Mouse (Mus musculus) embryonic facial prominence, embryonic 15.5 days (tissue): ENCODE data around the gene Sipa1l2. TPM values are rescaled to one million over a fixed set of nuclear protein-coding genes. Genes with fewer than 3 reads are reported as not detected.

Experiments used
- ATAC-seq: fragments of 200-750 bp; cut with Nextera tagmentation; 2 replicates; pipeline ENCODE4 v1.8.0; 2017; ENCODE audit warnings: low read depth, moderate TSS enrichment; ENCODE audit not compliant: insufficient number of reproducible peaks, low FRiP score, low TSS enrichment
- H3K27ac ChIP-seq: fragments of 300-500 bp; sonication (generic); replicated peaks from 2 replicates; pipeline ENCODE4 v1.5.1; 2015; ENCODE audit warnings: mild to moderate bottlenecking, inconsistent platforms
- H3K27me3 ChIP-seq: fragments of 300-500 bp; sonication (generic); 2 replicates; pipeline ENCODE4 v1.6.1; 2015; ENCODE audit warnings: inconsistent platforms
- H3K36me3 ChIP-seq: fragments of 300-500 bp; sonication (generic); 2 replicates; pipeline ENCODE4 v1.6.1; 2015; ENCODE audit warnings: mild to moderate bottlenecking, inconsistent platforms
- H3K4me1 ChIP-seq: fragments of 300-500 bp; sonication (generic); 2 replicates; pipeline ENCODE4 v1.6.1; 2015; ENCODE audit warnings: inconsistent platforms
- H3K4me2 ChIP-seq: fragments of 300-500 bp; sonication (generic); replicated peaks from 2 replicates; pipeline ENCODE4 v1.6.1; 2015; ENCODE audit warnings: mild to moderate bottlenecking, inconsistent platforms
- H3K4me3 ChIP-seq: fragments of 300-500 bp; sonication (generic); replicated peaks from 2 replicates; pipeline ENCODE4 v1.5.1; 2015; ENCODE audit warnings: mild to moderate bottlenecking, inconsistent platforms
- H3K9ac ChIP-seq: fragments of 300-500 bp; sonication (generic); 2 replicates; pipeline ENCODE4 v1.6.1; 2015; ENCODE audit warnings: inconsistent platforms
- H3K9me3 ChIP-seq: fragments of 300-500 bp; sonication (generic); replicated peaks from 2 replicates; pipeline ENCODE4 v1.6.1; 2016; ENCODE audit warnings: inconsistent platforms
- WGBS: fragments of 180-500 bp; shearing (Covaris S2); methylation state at CpG from one replicate; pipeline ENCODE4 v1.1.7; 2015; 5-methylcytosine and 5-hydroxymethylcytosine counted together
- polyA plus RNA-seq: library from polyadenylated mRNA; unstranded; fragments of >200 nt; fragmentation: Nextera tagmentation; extraction: Ambion mirVana; gene quantifications from 2 replicates; pipeline ENCODE4 v1.2.1, GENCODE M21; 2015

Sipa1l2 gene
- polyA plus RNA-seq, 1 experiment from 2014 or later, result 12.6 TPM

DNA sequence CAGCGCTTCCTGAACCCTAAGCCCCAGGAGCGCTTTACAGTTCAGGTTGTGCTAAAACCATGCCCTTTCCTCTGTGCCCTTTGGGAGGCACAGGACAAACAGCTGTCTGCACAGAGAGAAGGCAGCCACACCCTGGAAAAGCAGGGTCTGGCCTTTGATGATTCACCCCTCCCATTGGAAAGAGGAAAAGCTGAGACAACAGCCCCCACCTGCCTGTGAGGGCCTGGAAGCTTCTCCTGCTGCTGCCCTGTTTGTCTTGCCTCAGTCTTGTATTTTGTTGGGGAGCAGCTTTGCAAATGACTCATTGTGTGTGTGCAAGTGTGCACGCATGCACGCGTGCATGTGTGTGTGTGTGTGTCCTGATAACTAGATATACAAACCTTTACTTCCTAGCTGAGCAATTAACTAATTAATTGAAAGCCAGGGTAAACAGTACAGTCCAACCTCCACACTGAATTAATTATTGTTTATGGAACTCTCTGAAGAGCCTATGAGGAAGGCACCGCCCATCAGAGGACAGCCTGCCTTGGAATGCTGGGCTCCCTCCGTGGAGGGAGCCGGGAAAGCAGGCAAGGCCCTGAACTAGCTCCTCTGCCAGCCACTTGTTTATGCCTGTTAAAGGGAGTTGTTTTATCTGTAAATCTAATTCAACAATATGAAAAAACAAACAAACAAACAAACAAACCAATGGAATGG, 35.4 kb upstream of the Sipa1l2 start:
- Histone ChIP-seq H3K4me1 (peaks cover 10% of the 10 kb centered on the region), H3K4me2 (no peak overlapping the region), H3K36me3 (no peaks in the 10 kb centered on the region), H3K27ac (0 out of 2 replicates have a peak overlapping the region, but pooled peaks have one; percentile 1), H3K27me3 (no peaks in the 10 kb centered on the region), H3K9ac (no peak overlapping the region), H3K4me3 (no peak overlapping the region), H3K9me3 (no peaks in the 10 kb centered on the region)
- WGBS, result 62% methylated on average over 8 of the region's 8 CpGs
- no peak for ATAC-seq

DNA sequence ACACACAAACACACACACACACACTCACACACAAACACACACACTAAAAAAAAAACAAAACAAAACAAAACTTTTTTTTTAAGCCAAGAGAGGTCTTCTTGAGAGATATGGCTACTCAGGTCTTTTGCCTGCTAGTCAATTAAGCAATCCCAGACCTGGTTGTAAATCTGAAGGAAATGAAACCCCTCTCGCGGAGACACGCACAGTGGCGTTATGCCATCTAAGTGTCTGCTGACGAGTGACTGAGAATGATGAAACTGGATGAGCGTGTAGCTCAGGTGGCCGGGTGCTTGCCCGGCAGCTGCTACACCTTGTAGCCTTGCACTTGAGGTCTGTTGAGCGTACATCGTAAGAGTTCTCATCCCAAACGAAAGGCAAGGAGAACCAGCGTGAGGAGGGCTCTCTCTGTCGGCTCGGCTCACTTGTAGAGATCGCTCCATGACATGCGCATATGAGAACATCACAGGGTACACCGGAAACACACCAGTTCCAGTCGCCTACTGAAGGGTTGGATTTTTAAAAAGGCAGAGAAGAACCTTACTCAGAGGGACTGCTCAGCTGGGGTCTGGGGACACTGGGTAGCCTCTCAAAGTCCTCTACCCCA, 34.7 kb upstream of the Sipa1l2 start:
- Histone ChIP-seq H3K27ac (0 out of 2 replicates have a peak overlapping the region, but pooled peaks have one; percentile 1), H3K4me2 (no peak overlapping the region), H3K4me3 (no peak overlapping the region), H3K27me3 (no peaks in the 10 kb centered on the region), H3K9me3 (no peaks in the 10 kb centered on the region), H3K4me1 (peaks cover 10% of the 10 kb centered on the region), H3K36me3 (no peaks in the 10 kb centered on the region), H3K9ac (no peak overlapping the region)
- ATAC-seq, result no peak
- 82% methylated on average over 18 of the region's 18 CpGs for WGBS

DNA sequence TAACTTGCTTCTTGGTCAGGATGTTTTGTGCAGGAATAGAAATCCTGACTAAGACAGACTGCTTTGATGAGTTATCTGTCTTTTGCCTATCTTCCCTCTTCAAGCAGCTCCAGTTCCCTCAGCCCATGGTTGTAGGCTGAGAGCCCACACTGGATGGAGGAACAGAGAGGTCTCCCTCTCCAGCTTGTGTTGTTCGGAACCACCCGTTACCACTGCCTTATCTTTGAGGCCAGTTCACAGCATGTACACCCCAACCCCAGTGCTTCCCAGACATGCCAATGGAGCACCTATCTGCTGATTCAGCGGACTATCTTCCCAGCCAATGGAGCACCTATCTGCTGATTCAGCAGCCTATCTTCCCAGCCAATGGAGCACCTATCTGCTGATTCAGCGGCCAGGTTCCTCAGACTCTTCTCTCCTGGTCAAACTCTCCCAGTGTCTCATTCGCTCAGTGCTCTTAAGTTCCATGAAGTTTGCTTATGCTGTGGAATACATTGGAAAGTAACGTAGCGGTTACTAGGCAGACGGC, 33.8 kb upstream of the Sipa1l2 start:
- Histone ChIP-seq H3K9me3 (no peaks in the 10 kb centered on the region), H3K36me3 (no peaks in the 10 kb centered on the region), H3K27me3 (no peaks in the 10 kb centered on the region), H3K4me2 (no peak overlapping the region), H3K4me3 (no peak overlapping the region), H3K27ac (no peak overlapping the region), H3K4me1 (peaks cover 10% of the 10 kb centered on the region), H3K9ac (no peak overlapping the region)
- no peak for ATAC-seq
- 90% methylated on average over 8 of the region's 8 CpGs for WGBS

- no peak overlapping the region for H3K9ac ChIP-seq
- H3K27me3 ChIP-seq, result no peaks in the 10 kb centered on the region
- H3K4me3 ChIP-seq, result no peak overlapping the region
- WGBS, result 61% methylated on average over 12 of the region's 12 CpGs
- peaks cover 17% of the 10 kb centered on the region for H3K4me1 ChIP-seq
- H3K4me2 ChIP-seq, result no peak overlapping the region
- ATAC-seq, result no peak
- no peaks in the 10 kb centered on the region for H3K9me3 ChIP-seq
- no peaks in the 10 kb centered on the region for H3K36me3 ChIP-seq
- no peak overlapping the region for H3K27ac ChIP-seq
These were observed 30.6 kb upstream of the Sipa1l2 start for GRCm38 (mm10) chr8:125600033-125600686.

- no peak overlapping the region for H3K9ac ChIP-seq
- ATAC-seq, result no peak; the same call in 1 of the 2 replicates
- peaks cover 11% of the 10 kb centered on the region; the same call in 1 of the 2 replicates for H3K4me1 ChIP-seq
- peak overlapping the region; percentile 44; the same call in 1 of the 2 replicates for H3K27ac ChIP-seq
- H3K36me3 ChIP-seq, result no peaks in the 10 kb centered on the region
- H3K4me3 ChIP-seq, result no peak overlapping the region
- H3K9me3 ChIP-seq, result no peaks in the 10 kb centered on the region
- H3K27me3 ChIP-seq, result no peaks in the 10 kb centered on the region
- WGBS, result 25% methylated on average over 17 of the region's 17 CpGs
- peak overlapping the region; percentile 27; the same call in 1 of the 2 replicates for H3K4me2 ChIP-seq
These were observed 26.2 kb upstream of the Sipa1l2 start for GRCm38 (mm10) chr8:125595571-125596508.

DNA sequence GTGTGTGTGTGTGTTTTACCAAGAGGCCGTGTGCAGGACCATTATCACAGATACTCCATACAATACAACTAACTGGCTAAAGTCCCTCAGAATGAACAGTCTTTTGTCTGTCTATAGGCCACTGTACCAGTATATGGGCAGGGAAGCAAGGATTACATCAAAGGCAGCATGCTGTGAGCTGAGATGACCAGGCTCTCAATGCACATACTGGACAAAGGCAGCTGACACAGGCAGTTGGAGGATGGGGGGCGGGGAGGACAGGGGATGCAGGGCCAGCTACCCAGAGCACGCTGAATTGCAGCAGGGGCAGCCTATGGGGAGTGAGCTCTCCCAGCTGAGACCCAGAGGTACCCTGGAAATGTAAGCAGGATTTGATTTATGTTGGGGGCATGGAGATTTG, 20.8 kb upstream of the Sipa1l2 start:
- Histone ChIP-seq H3K9me3 (no peaks in the 10 kb centered on the region), H3K27ac (no peak overlapping the region), H3K4me2 (no peak overlapping the region), H3K36me3 (no peaks in the 10 kb centered on the region), H3K4me1 (peaks cover under 1% of the 10 kb centered on the region; the same call in 1 of the 2 replicates), H3K27me3 (no peaks in the 10 kb centered on the region), H3K4me3 (no peak overlapping the region), H3K9ac (no peak overlapping the region)
- no peak for ATAC-seq
- 69% methylated on average over 3 of the region's 3 CpGs for WGBS

DNA sequence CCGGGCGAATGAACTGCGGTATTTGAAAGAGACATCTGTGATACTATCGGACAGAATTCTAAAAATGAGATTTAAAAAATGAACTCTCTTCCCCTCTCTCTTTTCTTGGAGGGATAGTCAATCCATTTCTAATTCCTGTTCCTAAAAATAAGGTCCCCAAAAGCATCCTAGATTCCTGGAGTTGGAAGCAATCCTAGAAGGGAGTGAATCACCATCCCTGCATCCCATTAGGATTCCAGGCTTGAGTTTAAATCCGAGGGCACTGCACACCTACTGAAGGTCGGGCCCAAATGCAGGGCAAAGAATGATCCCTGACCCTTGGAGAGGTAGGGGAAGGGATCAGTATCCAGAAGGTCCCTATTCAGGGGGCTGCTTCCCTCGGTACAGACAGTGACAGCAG, 17.0 kb upstream of the Sipa1l2 start:
- Histone ChIP-seq H3K9ac (no peak overlapping the region), H3K4me1 (no peaks in the 10 kb centered on the region; the same call in 1 of the 2 replicates), H3K9me3 (no peaks in the 10 kb centered on the region), H3K27ac (no peak overlapping the region), H3K4me3 (no peak overlapping the region), H3K27me3 (no peaks in the 10 kb centered on the region), H3K4me2 (no peak overlapping the region), H3K36me3 (no peaks in the 10 kb centered on the region)
- WGBS, result 69% methylated on average over 7 of the region's 7 CpGs
- no peak for ATAC-seq

GRCm38 (mm10) chr8:125584276-125584675, 14.7 kb upstream of the Sipa1l2 start:
- Histone ChIP-seq H3K4me2 (no peak overlapping the region), H3K4me3 (no peak overlapping the region), H3K36me3 (no peaks in the 10 kb centered on the region), H3K4me1 (no peaks in the 10 kb centered on the region), H3K27ac (no peak overlapping the region), H3K27me3 (no peaks in the 10 kb centered on the region), H3K9ac (no peak overlapping the region), H3K9me3 (no peaks in the 10 kb centered on the region)
- 63% methylated on average over 3 of the region's 3 CpGs for WGBS
- ATAC-seq, result 0 out of 2 replicates have a peak, but pooled peaks have one; percentile 47

- ATAC-seq, result no peak
- H3K4me1 ChIP-seq, result no peaks in the 10 kb centered on the region
- H3K36me3 ChIP-seq, result no peaks in the 10 kb centered on the region
- no peak overlapping the region for H3K9ac ChIP-seq
- H3K4me2 ChIP-seq, result no peak overlapping the region
- no peaks in the 10 kb centered on the region for H3K27me3 ChIP-seq
- 78% methylated on average over 5 of the region's 5 CpGs for WGBS
- no peaks in the 10 kb centered on the region for H3K9me3 ChIP-seq
- no peak overlapping the region for H3K4me3 ChIP-seq
- H3K27ac ChIP-seq, result no peak overlapping the region
These were observed 10.8 kb upstream of the Sipa1l2 start for GRCm38 (mm10) chr8:125580426-125580825.

DNA sequence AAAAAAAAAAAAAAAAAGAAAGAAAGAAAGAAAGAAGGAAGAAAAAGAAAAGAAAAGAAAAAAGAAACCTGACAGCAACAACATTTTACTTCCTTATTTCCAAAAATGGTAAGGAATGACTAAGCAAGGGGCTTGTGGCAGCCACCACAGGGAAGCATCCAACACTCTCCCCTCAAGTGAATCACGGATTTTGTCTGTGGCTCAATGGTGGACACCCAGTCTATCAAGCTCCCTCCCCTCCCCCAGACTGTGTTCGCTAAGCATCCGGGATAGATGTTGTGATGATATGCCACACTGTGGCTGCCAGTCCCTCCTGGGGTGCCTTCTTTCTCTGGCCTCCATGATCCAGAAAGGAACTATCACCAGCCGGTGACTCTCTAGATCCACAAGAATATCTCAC, 6.5 kb upstream of the Sipa1l2 start:
- no peaks in the 10 kb centered on the region for H3K9me3 ChIP-seq
- no peak overlapping the region for H3K4me2 ChIP-seq
- H3K4me3 ChIP-seq, result no peak overlapping the region
- 84% methylated on average over 4 of the region's 4 CpGs for WGBS
- H3K27me3 ChIP-seq, result no peaks in the 10 kb centered on the region
- H3K9ac ChIP-seq, result no peak overlapping the region
- no peaks in the 10 kb centered on the region for H3K36me3 ChIP-seq
- ATAC-seq, result no peak
- H3K4me1 ChIP-seq, result no peaks in the 10 kb centered on the region
- no peak overlapping the region for H3K27ac ChIP-seq
